Mouse (Mus musculus): Measurements from ENCODE around the gene Spata32. TPM values are rescaled to one million over a fixed set of nuclear protein-coding genes. Genes with fewer than 3 reads are reported as not detected.
"Not testable (repeated sequence)": the region's sequence is repeated elsewhere in the genome, so short reads cannot be mapped to it uniquely, and the experiment has no call there.

Spata32 gene
- polyA plus RNA-seq, 1 experiment from 2014 or later: not detected

- ATAC-seq: no peak
- no peak overlapping the region for H3K4me2 ChIP-seq (replicated peaks; ENCODE audit: low read depth)
- H3K4me3 ChIP-seq (ENCODE audit: low read depth, low read length): no peak overlapping the region
- H3K27me3 ChIP-seq (replicated peaks; ENCODE audit: control insufficient read depth, insufficient read depth, low read length): no peaks in the 10 kb centered on the region
- peaks cover 49% of the 10 kb centered on the region for H3K36me3 ChIP-seq (ENCODE audit: control insufficient read depth, insufficient read depth)
- H3K9me3 ChIP-seq (ENCODE audit: control insufficient read depth): no peaks in the 10 kb centered on the region
- H3K27ac ChIP-seq (ENCODE audit: low read depth, low read length): no peak overlapping the region
- H3K9ac ChIP-seq (ENCODE audit: low read depth, low read length): no peak overlapping the region
- no peaks in the 10 kb centered on the region; the same call in 1 of the 2 replicates for H3K4me1 ChIP-seq (replicated peaks; ENCODE audit: control insufficient read depth, insufficient read depth, low read length)
- 93% methylated on average over 2 of the region's 2 CpGs for WGBS
- peak; percentile 47 for TF ChIP-seq CTCF (IDR thresholded peaks at IDR 0.05; ENCODE audit: low read depth)
Observed at GRCm38 (mm10) chr11:103229608-103230007, 11.4 kb upstream of the Spata32 start.

- Histone ChIP-seq H3K4me1 (replicated peaks; ENCODE audit: control insufficient read depth, insufficient read depth, low read length) (no peaks in the 10 kb centered on the region; the same call in 1 of the 2 replicates), H3K36me3 (ENCODE audit: control insufficient read depth, insufficient read depth) (peaks cover 39% of the 10 kb centered on the region), H3K4me2 (replicated peaks; ENCODE audit: low read depth) (no peak overlapping the region), H3K27ac (ENCODE audit: low read depth, low read length) (no peak overlapping the region; the same call in 1 of the 2 replicates), H3K4me3 (ENCODE audit: low read depth, low read length) (no peak overlapping the region), H3K27me3 (replicated peaks; ENCODE audit: control insufficient read depth, insufficient read depth, low read length) (no peaks in the 10 kb centered on the region), H3K9me3 (ENCODE audit: control insufficient read depth) (no peaks in the 10 kb centered on the region), H3K9ac (ENCODE audit: low read depth, low read length) (no peak overlapping the region)
- no peak for TF ChIP-seq CTCF (IDR thresholded peaks at IDR 0.05; ENCODE audit: low read depth)
- ATAC-seq: no peak
- 71% methylated on average over 18 of the region's 18 CpGs for WGBS
Observed at GRCm38 (mm10) chr11:103223951-103224456, 5.8 kb upstream of the Spata32 start.

GRCm38 (mm10) chr11:103223444-103223843 is 5.2 kb upstream of the Spata32 start:
- no peak overlapping the region for H3K9ac ChIP-seq (ENCODE audit: low read depth, low read length)
- H3K27ac ChIP-seq (ENCODE audit: low read depth, low read length): no peak overlapping the region
- WGBS: 86% methylated on average over 10 of the region's 10 CpGs
- H3K4me1 ChIP-seq (replicated peaks; ENCODE audit: control insufficient read depth, insufficient read depth, low read length): no peaks in the 10 kb centered on the region; the same call in 1 of the 2 replicates
- H3K9me3 ChIP-seq (ENCODE audit: control insufficient read depth): no peaks in the 10 kb centered on the region
- H3K36me3 ChIP-seq (ENCODE audit: control insufficient read depth, insufficient read depth): peaks cover 39% of the 10 kb centered on the region
- H3K27me3 ChIP-seq (replicated peaks; ENCODE audit: control insufficient read depth, insufficient read depth, low read length): no peaks in the 10 kb centered on the region
- H3K4me3 ChIP-seq (ENCODE audit: low read depth, low read length): no peak overlapping the region
- no peak overlapping the region for H3K4me2 ChIP-seq (replicated peaks; ENCODE audit: low read depth)
- ATAC-seq: no peak
- no peak for TF ChIP-seq CTCF (IDR thresholded peaks at IDR 0.05; ENCODE audit: low read depth)

- 80% methylated on average over 4 of the region's 4 CpGs for WGBS
- not testable (repeated sequence) for H3K4me1 ChIP-seq (replicated peaks; ENCODE audit: control insufficient read depth, insufficient read depth, low read length); H3K4me3 ChIP-seq (ENCODE audit: low read depth, low read length); ATAC-seq; H3K4me2 ChIP-seq (replicated peaks; ENCODE audit: low read depth); H3K9me3 ChIP-seq (ENCODE audit: control insufficient read depth); H3K9ac ChIP-seq (ENCODE audit: low read depth, low read length); H3K27me3 ChIP-seq (replicated peaks; ENCODE audit: control insufficient read depth, insufficient read depth, low read length); H3K27ac ChIP-seq (ENCODE audit: low read depth, low read length)
- peaks cover 39% of the 10 kb centered on the region for H3K36me3 ChIP-seq (ENCODE audit: control insufficient read depth, insufficient read depth)
Observed at GRCm38 (mm10) chr11:103222718-103223117, 4.5 kb upstream of the Spata32 start.

- peak overlapping the region; percentile 40 for H3K4me2 ChIP-seq (replicated peaks; ENCODE audit: low read depth)
- H3K9ac ChIP-seq (ENCODE audit: low read depth, low read length): no peak overlapping the region
- H3K27me3 ChIP-seq (replicated peaks; ENCODE audit: control insufficient read depth, insufficient read depth, low read length): no peaks in the 10 kb centered on the region
- no peak overlapping the region for H3K27ac ChIP-seq (ENCODE audit: low read depth, low read length)
- peaks cover 28% of the 10 kb centered on the region for H3K36me3 ChIP-seq (ENCODE audit: control insufficient read depth, insufficient read depth)
- H3K4me3 ChIP-seq (ENCODE audit: low read depth, low read length): no peak overlapping the region
- no peak for TF ChIP-seq CTCF (IDR thresholded peaks at IDR 0.05; ENCODE audit: low read depth)
- peak; percentile 76 for ATAC-seq
- H3K9me3 ChIP-seq (ENCODE audit: control insufficient read depth): no peaks in the 10 kb centered on the region
- WGBS: 47% methylated on average over 6 of the region's 6 CpGs
- no peaks in the 10 kb centered on the region; the same call in 1 of the 2 replicates for H3K4me1 ChIP-seq (replicated peaks; ENCODE audit: control insufficient read depth, insufficient read depth, low read length)
Observed at GRCm38 (mm10) chr11:103221437-103221836, 3.2 kb upstream of the Spata32 start.

- ATAC-seq: no peak
- H3K4me3 ChIP-seq (ENCODE audit: low read depth, low read length): no peak overlapping the region
- TF ChIP-seq CTCF (IDR thresholded peaks at IDR 0.05; ENCODE audit: low read depth): no peak
- WGBS: 80% methylated on average over 4 of the region's 4 CpGs
- H3K4me1 ChIP-seq (replicated peaks; ENCODE audit: control insufficient read depth, insufficient read depth, low read length): no peaks in the 10 kb centered on the region
- no peak overlapping the region for H3K4me2 ChIP-seq (replicated peaks; ENCODE audit: low read depth)
- no peaks in the 10 kb centered on the region for H3K9me3 ChIP-seq (ENCODE audit: control insufficient read depth)
- H3K27me3 ChIP-seq (replicated peaks; ENCODE audit: control insufficient read depth, insufficient read depth, low read length): no peaks in the 10 kb centered on the region
- peaks cover 19% of the 10 kb centered on the region for H3K36me3 ChIP-seq (ENCODE audit: control insufficient read depth, insufficient read depth)
- no peak overlapping the region for H3K9ac ChIP-seq (ENCODE audit: low read depth, low read length)
- H3K27ac ChIP-seq (ENCODE audit: low read depth, low read length): no peak overlapping the region
Observed at GRCm38 (mm10) chr11:103219995-103220394, 1.8 kb upstream of the Spata32 start.

GRCm38 (mm10) chr11:103219259-103219658 is 1.0 kb upstream of the Spata32 start:
- WGBS: 87% methylated on average over 5 of the region's 5 CpGs
- no peak for TF ChIP-seq CTCF (IDR thresholded peaks at IDR 0.05; ENCODE audit: low read depth)
- Histone ChIP-seq H3K27me3 (replicated peaks; ENCODE audit: control insufficient read depth, insufficient read depth, low read length) (no peaks in the 10 kb centered on the region), H3K4me1 (replicated peaks; ENCODE audit: control insufficient read depth, insufficient read depth, low read length) (no peaks in the 10 kb centered on the region), H3K4me2 (replicated peaks; ENCODE audit: low read depth) (no peak overlapping the region), H3K36me3 (ENCODE audit: control insufficient read depth, insufficient read depth) (peaks cover 13% of the 10 kb centered on the region; the same call in 1 of the 2 replicates), H3K4me3 (ENCODE audit: low read depth, low read length) (no peak overlapping the region), H3K27ac (ENCODE audit: low read depth, low read length) (no peak overlapping the region), H3K9me3 (ENCODE audit: control insufficient read depth) (no peaks in the 10 kb centered on the region), H3K9ac (ENCODE audit: low read depth, low read length) (no peak overlapping the region)
- ATAC-seq: no peak
